Mouse (Mus musculus): ENCODE measurements around the gene Btnl10. TPM values are rescaled to one million over a fixed set of nuclear protein-coding genes. Genes with fewer than 3 reads are reported as not detected.

The Btnl10 gene
- 52.1 and 76.9 TPM in 2 replicates for polyA plus RNA-seq (2012; ENCODE audit: low replicate concordance)

GRCm38 (mm10) chr11:58917745-58918366, at the start of gene Btnl10:
Gene Btnl10 (plus strand): TSS chr11:58917908.

GRCm38 (mm10) chr11:58903511-58904409, 13.9 kb upstream of the Btnl10 start, which contains the start of gene Zfp39:
Gene Zfp39 (minus strand): TSS chr11:58904225.

GRCm38 (mm10) chr11:58938322-58939087, 20.8 kb downstream of the Btnl10 start, which contains the start of gene Rnf187:
Gene Rnf187 (minus strand): TSS chr11:58938916.

GRCm38 (mm10) chr11:58948542-58949479, 31.1 kb downstream of the Btnl10 start, which contains the start of gene Hist3h2ba:
Gene Hist3h2ba (plus strand): TSS chr11:58948920.

GRCm38 (mm10) chr11:58954420-58955142, 36.9 kb downstream of the Btnl10 start, which contains the start of the genes Hist3h2a and Trim17:
Gene Hist3h2a (plus strand): TSS chr11:58954685.
Gene Trim17 (plus strand): TSS chr11:58954685.

Other genes starting within 250 kb of the Btnl10 start
- gene Olfr320, start 236.8 kb upstream of the Btnl10 start, polyA plus RNA-seq (2012; ENCODE audit: low replicate concordance) = not detected in 2 replicates
- gene Olfr319, start 218.7 kb upstream of the Btnl10 start, polyA plus RNA-seq (2012; ENCODE audit: low replicate concordance) = not detected in 2 replicates
- gene Olfr318, start 193.9 kb upstream of the Btnl10 start, polyA plus RNA-seq (2012; ENCODE audit: low replicate concordance) = not detected in 2 replicates
- not detected in 2 replicates for gene Olfr317, start 178.7 kb upstream of the Btnl10 start, polyA plus RNA-seq (2012; ENCODE audit: low replicate concordance)
- gene Olfr316, start 165.2 kb upstream of the Btnl10 start, polyA plus RNA-seq (2012; ENCODE audit: low replicate concordance) = not detected in 2 replicates
- gene Olfr315, start 144.7 kb upstream of the Btnl10 start, polyA plus RNA-seq (2012; ENCODE audit: low replicate concordance) = not detected in 2 replicates
- gene Olfr314, start 135.0 kb upstream of the Btnl10 start, polyA plus RNA-seq (2012; ENCODE audit: low replicate concordance) = not detected in 2 replicates
- gene Fam183b, start 115.9 kb upstream of the Btnl10 start, polyA plus RNA-seq (2012; ENCODE audit: low replicate concordance) = not detected in 2 replicates
- not detected in 2 replicates for gene Olfr313, start 102.9 kb upstream of the Btnl10 start, polyA plus RNA-seq (2012; ENCODE audit: low replicate concordance)
- gene Olfr312, start 88.7 kb upstream of the Btnl10 start, polyA plus RNA-seq (2012; ENCODE audit: low replicate concordance) = not detected in 2 replicates
- not detected in 2 replicates for gene Olfr311, start 78.7 kb upstream of the Btnl10 start, polyA plus RNA-seq (2012; ENCODE audit: low replicate concordance)
- gene Gm12258, start 70.8 kb upstream of the Btnl10 start, polyA plus RNA-seq (2012; ENCODE audit: low replicate concordance) = 0.10 and 0.71 TPM in 2 replicates
- 0.43 TPM in 1 of 2 replicates, not detected in the other for gene 2810021J22Rik, start 50.7 kb upstream of the Btnl10 start, polyA plus RNA-seq (2012; ENCODE audit: low replicate concordance)
- gene Zfp39, start 13.7 kb upstream of the Btnl10 start, polyA plus RNA-seq (2012; ENCODE audit: low replicate concordance) = 0.25 and 0.43 TPM in 2 replicates
- 629 and 745 TPM in 2 replicates for gene Rnf187, start 21.0 kb downstream of the Btnl10 start, polyA plus RNA-seq (2012; ENCODE audit: low replicate concordance)
- 8.1 and 47.9 TPM in 2 replicates for gene Hist3h2ba, start 31.0 kb downstream of the Btnl10 start, polyA plus RNA-seq (2012; ENCODE audit: low replicate concordance)
- 8.3 and 12.0 TPM in 2 replicates for gene Hist3h2a, start 36.8 kb downstream of the Btnl10 start, polyA plus RNA-seq (2012; ENCODE audit: low replicate concordance)
- 0.18 TPM in 1 of 2 replicates, not detected in the other for gene Trim17, start 36.8 kb downstream of the Btnl10 start, polyA plus RNA-seq (2012; ENCODE audit: low replicate concordance)
- 53.8 and 55.6 TPM in 2 replicates for gene Trim11, start 60.2 kb downstream of the Btnl10 start, polyA plus RNA-seq (2012; ENCODE audit: low replicate concordance)
- 0.85 and 0.96 TPM in 2 replicates for gene Obscn, start 218.5 kb downstream of the Btnl10 start, polyA plus RNA-seq (2012; ENCODE audit: low replicate concordance)
- gene Iba57, start 245.8 kb downstream of the Btnl10 start, polyA plus RNA-seq (2012; ENCODE audit: low replicate concordance) = 10.8 and 20.5 TPM in 2 replicates

Data from leukemia stem cell, adult 10-12 weeks (primary cell).